Mouse (Mus musculus): ENCODE data around the gene Defb6.

The Defb6 gene

DNA sequence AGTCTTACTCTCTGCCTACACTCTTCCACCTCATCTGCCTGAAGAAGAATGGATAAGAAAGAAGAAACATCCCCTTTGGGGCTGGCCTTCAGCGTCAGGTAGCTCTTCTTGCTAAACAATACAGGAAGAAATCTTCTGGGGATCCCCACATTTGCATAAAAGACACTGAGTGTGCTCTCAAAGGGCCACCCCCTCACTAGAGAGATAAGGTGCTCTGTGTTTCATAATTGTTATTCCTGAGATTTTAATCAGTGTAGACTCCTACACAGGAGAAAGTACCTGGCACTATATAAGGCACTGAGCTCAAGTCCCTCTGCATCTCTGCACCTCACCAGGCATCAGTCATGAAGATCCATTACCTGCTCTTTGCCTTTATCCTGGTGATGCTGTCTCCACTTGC, at the start of gene Defb6:
Defb6 (plus strand) TSS at position 318 of the 400 bp plus-strand sequence.
- DNase-seq (ENCODE audit: low read depth, low spot score), result no peak

DNA sequence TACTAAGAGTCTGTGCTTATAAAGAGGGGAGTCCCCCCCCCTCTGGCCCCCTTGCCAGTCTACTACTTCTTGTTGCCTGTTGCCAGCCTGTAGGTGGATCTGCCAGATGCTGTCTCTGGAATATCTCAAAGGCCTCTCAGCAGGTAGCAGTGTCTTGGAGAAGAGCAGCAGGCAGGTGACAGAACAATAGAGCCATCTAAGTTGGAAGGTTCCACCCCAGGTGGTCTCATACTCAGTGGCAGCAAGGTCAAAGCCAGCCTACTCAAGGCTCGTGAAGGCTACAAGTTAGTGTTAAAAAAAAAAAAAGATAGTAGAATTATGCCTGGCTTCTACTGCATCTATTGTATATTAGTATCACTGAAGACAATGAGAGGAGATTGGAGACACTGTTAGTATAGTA, 12.8 kb downstream of the Defb6 start:
- DNase-seq (ENCODE audit: low read depth, low spot score), result peak; percentile 85

GRCm38 (mm10) chr8:19239616-19240015, 14.3 kb downstream of the Defb6 start, which contains the start of gene Defb46:
Defb46 (plus strand) TSS chr8:19239916.
- no peak for DNase-seq (ENCODE audit: low read depth, low spot score)

DNA sequence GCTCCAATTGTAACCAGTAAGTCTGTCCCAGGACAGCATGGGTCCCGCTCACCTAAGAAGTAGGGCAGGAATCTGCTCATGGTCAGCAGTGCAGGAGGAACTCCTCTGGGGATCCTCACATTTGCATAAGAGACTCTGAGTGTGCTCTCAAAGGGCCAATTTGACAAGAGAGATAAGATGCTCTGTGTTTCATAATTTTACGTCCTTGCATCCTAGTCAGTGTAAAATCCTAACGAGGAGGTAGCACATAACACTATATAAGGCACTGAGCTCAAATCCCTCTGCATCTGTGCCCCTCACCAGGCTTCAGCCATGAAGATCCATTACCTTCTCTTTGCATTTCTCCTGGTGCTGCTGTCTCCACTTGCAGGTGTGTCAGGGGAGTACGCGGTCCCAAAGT, 22.0 kb downstream of the Defb6 start, which contains the start of gene Defb5:
Defb5 (plus strand) TSS at position 301 of the 400 bp plus-strand sequence.
- DNase-seq (ENCODE audit: low read depth, low spot score), result no peak

- peak; percentile 31 for DNase-seq (ENCODE audit: low read depth, low spot score)
Measured at GRCm38 (mm10) chr8:19258136-19258535, 32.9 kb downstream of the Defb6 start.

DNA sequence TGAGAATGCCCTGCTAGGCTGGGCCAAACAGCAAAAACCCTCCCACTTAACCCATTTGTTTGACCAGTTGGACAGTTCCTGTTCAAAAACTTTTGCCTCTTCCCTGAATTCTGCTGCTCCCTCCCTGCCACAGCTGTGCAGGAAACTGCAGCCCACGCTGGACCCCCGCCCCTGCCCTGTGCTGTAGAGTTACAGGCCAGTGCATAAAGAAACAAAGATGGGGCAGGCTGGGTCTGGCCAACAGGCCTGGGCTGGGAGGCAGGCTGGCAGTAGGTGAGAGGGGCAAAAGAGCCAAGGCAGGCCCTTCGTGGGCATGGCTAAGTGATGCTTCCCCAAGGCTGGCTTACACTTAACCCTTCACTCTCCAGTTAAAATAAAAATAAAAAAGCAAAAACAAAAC, 34.4 kb downstream of the Defb6 start:
- no peak for DNase-seq (ENCODE audit: low read depth, low spot score)
